Mouse (Mus musculus): ENCODE results near the gene Trhde. TPM values are rescaled to one million over a fixed set of nuclear protein-coding genes. Genes with fewer than 3 reads are reported as not detected.

Trhde gene
- polyA plus RNA-seq, 1 experiment from 2014 or later, result 0.17 TPM

GRCm38 (mm10) chr10:114798788-114799187 is 3.3 kb downstream of the Trhde start:
- Histone ChIP-seq H3K27me3 (ENCODE audit: control insufficient read depth, insufficient read depth, low read length) (peaks cover 47% of the 10 kb centered on the region), H3K9ac (ENCODE audit: low read length) (no peak overlapping the region)

GRCm38 (mm10) chr10:114798218-114798617 is 3.9 kb downstream of the Trhde start:
- Histone ChIP-seq H3K4me3 (replicated peaks; ENCODE audit: low read length) (no peak overlapping the region), H3K9ac (ENCODE audit: low read length) (no peak overlapping the region), H3K4me1 (ENCODE audit: control insufficient read depth, insufficient read depth, low read length) (peaks cover 7% of the 10 kb centered on the region), H3K27ac (ENCODE audit: low read length) (no peak overlapping the region), H3K36me3 (ENCODE audit: control insufficient read depth, insufficient read depth, low read length) (no peaks in the 10 kb centered on the region), H3K9me3 (replicated peaks; ENCODE audit: control insufficient read depth, low read length) (no peaks in the 10 kb centered on the region), H3K27me3 (ENCODE audit: control insufficient read depth, insufficient read depth, low read length) (peaks cover 43% of the 10 kb centered on the region), H3K4me2 (ENCODE audit: low read depth, low read length) (no peak overlapping the region)
- no peak for ATAC-seq (ENCODE audit: insufficient read depth, low FRiP score)
- WGBS, result 48% methylated on average over 5 of the region's 5 CpGs

More at GRCm38 (mm10) chr10:114798788-114799187, 3.3 kb downstream of the Trhde start:
- no peak for ATAC-seq (ENCODE audit: insufficient read depth, low FRiP score)
- Histone ChIP-seq H3K4me3 (replicated peaks; ENCODE audit: low read length) (no peak overlapping the region), H3K4me1 (ENCODE audit: control insufficient read depth, insufficient read depth, low read length) (peaks cover 7% of the 10 kb centered on the region), H3K9me3 (replicated peaks; ENCODE audit: control insufficient read depth, low read length) (no peaks in the 10 kb centered on the region), H3K27ac (ENCODE audit: low read length) (no peak overlapping the region), H3K4me2 (ENCODE audit: low read depth, low read length) (no peak overlapping the region), H3K36me3 (ENCODE audit: control insufficient read depth, insufficient read depth, low read length) (no peaks in the 10 kb centered on the region)
- WGBS, result 48% methylated on average over 1 of the region's 1 CpGs

GRCm38 (mm10) chr10:114797664-114798063 is 4.4 kb downstream of the Trhde start:
- Histone ChIP-seq H3K4me3 (replicated peaks; ENCODE audit: low read length) (no peak overlapping the region), H3K9me3 (replicated peaks; ENCODE audit: control insufficient read depth, low read length) (no peaks in the 10 kb centered on the region), H3K4me2 (ENCODE audit: low read depth, low read length) (no peak overlapping the region), H3K9ac (ENCODE audit: low read length) (no peak overlapping the region), H3K27ac (ENCODE audit: low read length) (no peak overlapping the region), H3K36me3 (ENCODE audit: control insufficient read depth, insufficient read depth, low read length) (no peaks in the 10 kb centered on the region), H3K27me3 (ENCODE audit: control insufficient read depth, insufficient read depth, low read length) (peaks cover 38% of the 10 kb centered on the region), H3K4me1 (ENCODE audit: control insufficient read depth, insufficient read depth, low read length) (peaks cover 7% of the 10 kb centered on the region)
- 80% methylated on average over 1 of the region's 1 CpGs for WGBS
- no peak for ATAC-seq (ENCODE audit: insufficient read depth, low FRiP score)

GRCm38 (mm10) chr10:114796872-114797271 is 5.2 kb downstream of the Trhde start:
- Histone ChIP-seq H3K27me3 (ENCODE audit: control insufficient read depth, insufficient read depth, low read length) (peaks cover 30% of the 10 kb centered on the region), H3K27ac (ENCODE audit: low read length) (no peak overlapping the region), H3K4me1 (ENCODE audit: control insufficient read depth, insufficient read depth, low read length) (peaks cover 5% of the 10 kb centered on the region; the same call in 1 of the 2 replicates), H3K9me3 (replicated peaks; ENCODE audit: control insufficient read depth, low read length) (no peaks in the 10 kb centered on the region), H3K4me3 (replicated peaks; ENCODE audit: low read length) (no peak overlapping the region), H3K9ac (ENCODE audit: low read length) (no peak overlapping the region), H3K4me2 (ENCODE audit: low read depth, low read length) (no peak overlapping the region), H3K36me3 (ENCODE audit: control insufficient read depth, insufficient read depth, low read length) (no peaks in the 10 kb centered on the region)
- 73% methylated on average over 5 of the region's 5 CpGs for WGBS
- no peak for ATAC-seq (ENCODE audit: insufficient read depth, low FRiP score)

- H3K36me3 ChIP-seq (ENCODE audit: control insufficient read depth, insufficient read depth, low read length), result no peaks in the 10 kb centered on the region
- no peaks in the 10 kb centered on the region for H3K4me1 ChIP-seq (ENCODE audit: control insufficient read depth, insufficient read depth, low read length)
- H3K9ac ChIP-seq (ENCODE audit: low read length), result no peak overlapping the region
- H3K4me3 ChIP-seq (replicated peaks; ENCODE audit: low read length), result no peak overlapping the region
- no peak overlapping the region for H3K4me2 ChIP-seq (ENCODE audit: low read depth, low read length)
- no peak overlapping the region for H3K27ac ChIP-seq (ENCODE audit: low read length)
- H3K27me3 ChIP-seq (ENCODE audit: control insufficient read depth, insufficient read depth, low read length), result peaks cover 4% of the 10 kb centered on the region; the same call in 1 of the 2 replicates
- ATAC-seq (ENCODE audit: insufficient read depth, low FRiP score), result no peak
- 57% methylated on average over 6 of the region's 6 CpGs for WGBS
- no peaks in the 10 kb centered on the region for H3K9me3 ChIP-seq (replicated peaks; ENCODE audit: control insufficient read depth, low read length)
These were observed 7.9 kb downstream of the Trhde start for GRCm38 (mm10) chr10:114794214-114794613.

GRCm38 (mm10) chr10:114765914-114766313 is 36.2 kb downstream of the Trhde start:
- H3K4me1 ChIP-seq (ENCODE audit: control insufficient read depth, insufficient read depth, low read length), result no peaks in the 10 kb centered on the region
- H3K9me3 ChIP-seq (replicated peaks; ENCODE audit: control insufficient read depth, low read length), result no peaks in the 10 kb centered on the region
- no peak for ATAC-seq (ENCODE audit: insufficient read depth, low FRiP score)
- no peak overlapping the region for H3K27ac ChIP-seq (ENCODE audit: low read length)
- no peaks in the 10 kb centered on the region for H3K27me3 ChIP-seq (ENCODE audit: control insufficient read depth, insufficient read depth, low read length)
- WGBS, result 61% methylated on average over 4 of the region's 4 CpGs
- no peak overlapping the region for H3K4me3 ChIP-seq (replicated peaks; ENCODE audit: low read length)
- no peak overlapping the region for H3K9ac ChIP-seq (ENCODE audit: low read length)
- H3K36me3 ChIP-seq (ENCODE audit: control insufficient read depth, insufficient read depth, low read length), result no peaks in the 10 kb centered on the region
- H3K4me2 ChIP-seq (ENCODE audit: low read depth, low read length), result no peak overlapping the region

GRCm38 (mm10) chr10:114762125-114762524 is 40.0 kb downstream of the Trhde start:
- WGBS, result 76% methylated on average over 7 of the region's 7 CpGs
- no peak for ATAC-seq (ENCODE audit: insufficient read depth, low FRiP score)
- no peak overlapping the region for H3K4me2 ChIP-seq (ENCODE audit: low read depth, low read length)
- no peak overlapping the region for H3K9ac ChIP-seq (ENCODE audit: low read length)
- H3K36me3 ChIP-seq (ENCODE audit: control insufficient read depth, insufficient read depth, low read length), result no peaks in the 10 kb centered on the region
- H3K4me1 ChIP-seq (ENCODE audit: control insufficient read depth, insufficient read depth, low read length), result no peaks in the 10 kb centered on the region
- H3K4me3 ChIP-seq (replicated peaks; ENCODE audit: low read length), result no peak overlapping the region
- H3K27me3 ChIP-seq (ENCODE audit: control insufficient read depth, insufficient read depth, low read length), result no peaks in the 10 kb centered on the region
- H3K9me3 ChIP-seq (replicated peaks; ENCODE audit: control insufficient read depth, low read length), result no peaks in the 10 kb centered on the region
- no peak overlapping the region for H3K27ac ChIP-seq (ENCODE audit: low read length)

GRCm38 (mm10) chr10:114759240-114759639 is 42.9 kb downstream of the Trhde start:
- H3K4me1 ChIP-seq (ENCODE audit: control insufficient read depth, insufficient read depth, low read length), result no peaks in the 10 kb centered on the region
- H3K27ac ChIP-seq (ENCODE audit: low read length), result no peak overlapping the region
- 57% methylated on average over 3 of the region's 3 CpGs for WGBS
- no peaks in the 10 kb centered on the region for H3K36me3 ChIP-seq (ENCODE audit: control insufficient read depth, insufficient read depth, low read length)
- H3K9ac ChIP-seq (ENCODE audit: low read length), result no peak overlapping the region
- H3K9me3 ChIP-seq (replicated peaks; ENCODE audit: control insufficient read depth, low read length), result no peaks in the 10 kb centered on the region
- no peak for ATAC-seq (ENCODE audit: insufficient read depth, low FRiP score)
- H3K4me2 ChIP-seq (ENCODE audit: low read depth, low read length), result no peak overlapping the region
- no peaks in the 10 kb centered on the region for H3K27me3 ChIP-seq (ENCODE audit: control insufficient read depth, insufficient read depth, low read length)
- no peak overlapping the region for H3K4me3 ChIP-seq (replicated peaks; ENCODE audit: low read length)

- H3K9ac ChIP-seq (ENCODE audit: low read length), result no peak overlapping the region
- H3K9me3 ChIP-seq (replicated peaks; ENCODE audit: control insufficient read depth, low read length), result no peaks in the 10 kb centered on the region
- no peak overlapping the region for H3K4me3 ChIP-seq (replicated peaks; ENCODE audit: low read length)
- H3K4me1 ChIP-seq (ENCODE audit: control insufficient read depth, insufficient read depth, low read length), result no peaks in the 10 kb centered on the region
- ATAC-seq (ENCODE audit: insufficient read depth, low FRiP score), result no peak
- 59% methylated on average over 9 of the region's 9 CpGs for WGBS
- no peaks in the 10 kb centered on the region for H3K27me3 ChIP-seq (ENCODE audit: control insufficient read depth, insufficient read depth, low read length)
- no peaks in the 10 kb centered on the region for H3K36me3 ChIP-seq (ENCODE audit: control insufficient read depth, insufficient read depth, low read length)
- H3K4me2 ChIP-seq (ENCODE audit: low read depth, low read length), result no peak overlapping the region
- H3K27ac ChIP-seq (ENCODE audit: low read length), result no peak overlapping the region
These were observed 43.5 kb downstream of the Trhde start for GRCm38 (mm10) chr10:114758614-114759013.
